Mouse (Mus musculus): ENCODE results near the gene Naa80.

DNA sequence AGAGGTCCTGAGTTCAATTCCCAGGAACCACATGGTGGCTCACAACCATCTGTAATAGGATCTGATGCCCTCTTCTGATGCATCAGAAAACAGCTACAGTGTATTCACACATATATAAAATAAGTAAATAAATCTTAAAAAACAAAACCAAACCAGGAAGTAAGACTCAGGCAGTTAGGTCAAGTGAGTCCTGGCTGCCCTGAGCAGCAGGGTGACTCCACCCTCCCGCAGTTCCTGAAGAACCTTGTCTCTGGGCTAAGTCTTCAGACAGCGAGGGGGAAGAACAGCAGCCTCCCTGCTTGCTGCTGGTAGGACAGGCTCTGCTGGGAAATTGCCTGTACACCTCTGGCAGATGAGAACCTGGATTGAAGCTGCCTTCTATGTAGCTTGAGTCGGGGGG, 22.3 kb upstream of the Naa80 start:
- no peak for TF ChIP-seq POLR2A (IDR thresholded peaks at IDR 0.05; ENCODE audit: low read depth, low read length)
- TF ChIP-seq CTCF (conservative IDR thresholded peaks at IDR 0.05; ENCODE audit: insufficient read depth, insufficient read length, low read depth, low read length): no peak
